Comparison of ENCODE assay signal across 18 mouse cellular contexts in genomic region chr9:86240287-86240686, GRCm38 (mm10).
A peak's percentile ranks its signal among the peaks of the same experiment; 100 is the strongest.
DNase-seq lines count a peak whose midpoint lies in the region; ATAC-seq lines count a peak whose summit lies in the region.
"Had no signal": no experiment of that assay in that cellular context is flagged by ENCODE, and none has a peak within 500 bp of the region (broad histone marks: within the 10 kb centered on the region; RNA-seq: fewer than 3 reads in every experiment).

No protein-coding gene starts in this region.

- no peaks in the 10 kb centered on the region for H3K27me3 ChIP-seq in liver, embryonic 13.5 days
- 0 out of 2 replicates have a peak, but pooled peaks cover 2% of the 10 kb centered on the region for H3K27me3 ChIP-seq in forebrain, embryonic 10.5 days (ENCODE audit: poor library complexity, severe bottlenecking)
- H3K27me3 ChIP-seq: forebrain, embryonic 15.5 days; limb, embryonic 15.5 days had no signal

- H3K4me2 ChIP-seq in liver, embryonic 13.5 days, result no peak overlapping the region
- H3K4me2 ChIP-seq: forebrain, embryonic 15.5 days; limb, embryonic 15.5 days had no signal

- H3K9me3 ChIP-seq in liver, embryonic 13.5 days (replicated peaks), result no peaks in the 10 kb centered on the region
- peaks cover 14% of the 10 kb centered on the region; the same call in 1 of the 2 replicates for H3K9me3 ChIP-seq in forebrain, embryonic 10.5 days
- H3K9me3 ChIP-seq: forebrain, embryonic 15.5 days; hindbrain, embryonic 10.5 days; limb, embryonic 15.5 days had no signal

- H3K4me3 ChIP-seq in liver, embryonic 13.5 days (replicated peaks), result no peak overlapping the region
- no peak overlapping the region for H3K4me3 ChIP-seq in forebrain, embryonic 10.5 days
- H3K4me3 ChIP-seq: erythroblast, embryonic 14.5 days; forebrain, embryonic 15.5 days; hindbrain, embryonic 10.5 days; limb, embryonic 15.5 days had no signal

- 11% methylated on average over 2 of the region's 2 CpGs for WGBS in liver, embryonic 13.5 days (ENCODE audit: insufficient replicate concordance)
- WGBS in forebrain, embryonic 10.5 days, result 64% methylated on average over 2 of the region's 2 CpGs

- no peaks in the 10 kb centered on the region for H3K36me3 ChIP-seq in liver, embryonic 13.5 days
- no peaks in the 10 kb centered on the region for H3K36me3 ChIP-seq in forebrain, embryonic 10.5 days (replicated peaks)
- H3K36me3 ChIP-seq: forebrain, embryonic 15.5 days; hindbrain, embryonic 10.5 days; limb, embryonic 15.5 days had no signal

- peak; percentile 13 for DNase-seq in adrenal gland, postnatal 10 days
- no peak for DNase-seq in adrenal gland, postnatal 25 days
- DNase-seq in heart, postnatal 14 days, result peak; percentile 3 to 12
- no peak for DNase-seq in heart, adult 9 months (ENCODE audit: low spot score in 2 of 2)
- DNase-seq in kidney, postnatal 4 days, result peak; percentile 8 to 22
- DNase-seq in kidney, adult 18-20 months, result no peak
- DNase-seq in liver, embryonic 13.5 days, result peak; percentile 1
- no peak for DNase-seq in forebrain, embryonic 10.5 days (ENCODE audit: extremely low spot score, low spot score)
- DNase-seq: cerebellum, adult 11-12 months; cerebellum, postnatal 36 days; gastrocnemius, postnatal 36 days; lung, postnatal 36 days; thymus, postnatal 4 days had no signal

- ATAC-seq in liver, embryonic 13.5 days (ENCODE audit: low read depth), result no peak
- ATAC-seq: forebrain, embryonic 15.5 days; inflammation-experienced regulatory T-cells, adult 6 months had no signal

- H3K4me1 ChIP-seq in liver, embryonic 13.5 days (replicated peaks), result no peaks in the 10 kb centered on the region
- peaks cover 9% of the 10 kb centered on the region for H3K4me1 ChIP-seq in forebrain, embryonic 10.5 days
- H3K4me1 ChIP-seq: forebrain, embryonic 15.5 days; hindbrain, embryonic 10.5 days; limb, embryonic 15.5 days had no signal

- intact Hi-C loops in heart, postnatal 14 days (cut with DNase I), result no loop called here

- no peak overlapping the region for H3K9ac ChIP-seq in liver, embryonic 13.5 days
- H3K9ac ChIP-seq: forebrain, embryonic 15.5 days; limb, embryonic 15.5 days had no signal

- no peak overlapping the region for H3K27ac ChIP-seq in liver, embryonic 13.5 days
- no peak overlapping the region for H3K27ac ChIP-seq in forebrain, embryonic 10.5 days
- H3K27ac ChIP-seq: forebrain, embryonic 15.5 days; hindbrain, embryonic 10.5 days; limb, embryonic 15.5 days had no signal

Comparison
In these comparisons a context has a peak if more than half of its experiments do, and no peak if none do; other contexts are left out.
1. DNase-seq: peak in adrenal gland, postnatal 10 days (single experiment), heart, postnatal 14 days (2 of 2), kidney, postnatal 4 days (2 of 2) and liver, embryonic 13.5 days (single experiment); none in adrenal gland, postnatal 25 days (single experiment), heart, adult 9 months (0 of 2), kidney, adult 18-20 months (single experiment) and forebrain, embryonic 10.5 days (single experiment).